In the genomic region with DNA sequence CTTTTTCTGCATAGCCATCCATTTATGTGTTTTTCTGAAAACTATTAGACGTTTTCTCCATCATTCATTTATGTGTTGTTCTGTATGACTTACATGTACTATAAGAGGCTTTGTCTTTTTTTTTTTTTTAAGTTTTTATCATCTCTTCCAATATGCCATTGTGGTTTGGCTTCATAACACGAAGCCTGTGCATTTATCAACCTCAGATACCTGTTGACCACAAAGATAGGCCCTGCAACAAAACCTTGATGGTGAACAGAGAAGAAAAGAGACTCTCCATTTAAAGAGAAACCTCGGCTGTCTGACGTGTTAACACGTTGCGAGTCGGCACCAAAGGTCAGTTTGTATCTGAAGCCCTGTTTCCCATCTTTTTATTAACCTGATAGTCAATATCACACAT, we compare ENCODE assay signal across 13 mouse cellular contexts. TPM values are rescaled to one million over a fixed set of nuclear protein-coding genes. Genes with fewer than 3 reads are reported as not detected.
DNase-seq lines count a peak whose midpoint lies in the region; ATAC-seq and TF ChIP-seq lines count a peak whose summit lies in the region.
"Had no signal": no experiment of that assay in that cellular context is flagged by ENCODE, and none has a peak within 500 bp of the region (broad histone marks: within the 10 kb centered on the region; RNA-seq: fewer than 3 reads in every experiment).

No protein-coding gene starts in this region.

- H3K9ac ChIP-seq in heart, embryonic 13.5 days: no peak overlapping the region
- no peak overlapping the region for H3K9ac ChIP-seq in heart, adult 2 months (ENCODE audit: low read depth, low read length)
- H3K9ac ChIP-seq in liver, postnatal 0 days (replicated peaks): no peak overlapping the region
- no peak overlapping the region for H3K9ac ChIP-seq in liver, embryonic 12.5 days
- peak overlapping the region; percentile 59 for H3K9ac ChIP-seq in MEL (ENCODE audit: control insufficient read depth, low read depth, low read length, poor library complexity, severe bottlenecking)

- TF ChIP-seq POLR2A in heart, adult 2 months (IDR thresholded peaks at IDR 0.05; ENCODE audit: insufficient read depth, low read depth, low read length): no peak
- TF ChIP-seq POLR2A in MEL (IDR thresholded peaks at IDR 0.05; ENCODE audit: control insufficient read depth in 1 of 2, insufficient read depth in 1 of 2, low read depth in 1 of 2, low read length in 2 of 2, poor library complexity in 1 of 2): peak in 1 of 2 experiments; percentile 43; a peak in 1 of 4 replicates

- ATAC-seq in heart, embryonic 13.5 days (ENCODE audit: extremely low read depth, insufficient number of reproducible peaks, low FRiP score, low TSS enrichment): no peak
- no peak for ATAC-seq in liver, postnatal 0 days
- ATAC-seq in liver, embryonic 12.5 days: no peak
- peak; percentile 40 for ATAC-seq in megakaryocyte-erythroid progenitor cell, adult 5-6 weeks (replicated peaks; ENCODE audit: low FRiP score, low TSS enrichment, poor library complexity, severe bottlenecking)

- no peak for TF ChIP-seq CTCF in heart, adult 2 months (IDR thresholded peaks at IDR 0.05)
- no peak for TF ChIP-seq CTCF in liver, postnatal 0 days (IDR thresholded peaks at IDR 0.05; ENCODE audit: low read depth)
- TF ChIP-seq CTCF in MEL (IDR thresholded peaks at IDR 0.05 in 2 of 3, conservative IDR thresholded peaks at IDR 0.05 in 1 of 3; ENCODE audit: control insufficient read depth in 1 of 3, insufficient read depth in 1 of 3, low read depth in 2 of 3, low read length in 3 of 3, poor library complexity in 1 of 3, severe bottlenecking in 1 of 3): no peak

- TF ChIP-seq EP300 in heart, adult 2 months (IDR thresholded peaks at IDR 0.05; ENCODE audit: insufficient read depth, low read depth, low read length): no peak
- peak; percentile 38; the same call in 1 of the 2 replicates for TF ChIP-seq EP300 in liver, postnatal 0 days (IDR thresholded peaks at IDR 0.05; ENCODE audit: low read depth)
- no peak for TF ChIP-seq EP300 in MEL (IDR thresholded peaks at IDR 0.05; ENCODE audit: low read depth in 1 of 2, low read length in 2 of 2)

- no peaks in the 10 kb centered on the region for H3K9me3 ChIP-seq in heart, embryonic 13.5 days
- no peaks in the 10 kb centered on the region for H3K9me3 ChIP-seq in liver, postnatal 0 days (ENCODE audit: low read length)
- H3K9me3 ChIP-seq in liver, embryonic 12.5 days (replicated peaks): no peaks in the 10 kb centered on the region
- H3K9me3 ChIP-seq in MEL (replicated peaks; ENCODE audit: insufficient read depth, low read length): no peaks in the 10 kb centered on the region

- WGBS in heart, embryonic 13.5 days: 59% methylated on average over 7 of the region's 7 CpGs
- 79% methylated on average over 7 of the region's 7 CpGs for WGBS in heart, adult 2 months
- 44% methylated on average over 7 of the region's 7 CpGs for WGBS in liver, postnatal 0 days (ENCODE audit: insufficient replicate concordance)
- WGBS in liver, embryonic 12.5 days (ENCODE audit: insufficient replicate concordance): 38% methylated on average over 7 of the region's 7 CpGs

- TF ChIP-seq RAD21 in MEL (IDR thresholded peaks at IDR 0.05; ENCODE audit: low read depth, low read length): no peak

- no peaks in the 10 kb centered on the region for H3K27me3 ChIP-seq in heart, embryonic 13.5 days (replicated peaks)
- no peaks in the 10 kb centered on the region for H3K27me3 ChIP-seq in heart, adult 2 months (ENCODE audit: control insufficient read depth, insufficient read depth, low read length)
- peaks cover 23% of the 10 kb centered on the region for H3K27me3 ChIP-seq in liver, postnatal 0 days (ENCODE audit: insufficient read depth, low read length)
- peaks cover 35% of the 10 kb centered on the region for H3K27me3 ChIP-seq in liver, embryonic 12.5 days (replicated peaks)
- no peaks in the 10 kb centered on the region for H3K27me3 ChIP-seq in MEL (ENCODE audit: control insufficient read depth in 1 of 2, insufficient read depth in 2 of 2, low read length in 2 of 2)

- H3K4me3 ChIP-seq in heart, embryonic 13.5 days: no peak overlapping the region
- H3K4me3 ChIP-seq in heart, adult 2 months: no peak overlapping the region
- H3K4me3 ChIP-seq in liver, postnatal 0 days (ENCODE audit: low read depth, low read length): no peak overlapping the region
- no peak overlapping the region for H3K4me3 ChIP-seq in liver, embryonic 12.5 days
- peak overlapping the region; percentile 49 to 77 for H3K4me3 ChIP-seq in MEL (ENCODE audit: control insufficient read depth in 1 of 2, insufficient read depth in 1 of 2, low read depth in 2 of 2, low read length in 2 of 2)

- H3K79me2 ChIP-seq in heart, adult 2 months (replicated peaks; ENCODE audit: control insufficient read depth, insufficient read depth, low read length): no peaks in the 10 kb centered on the region
- H3K79me2 ChIP-seq in MEL (ENCODE audit: control insufficient read depth, insufficient read depth, low read length, poor library complexity): peaks cover 74% of the 10 kb centered on the region

- H3K27ac ChIP-seq in heart, embryonic 13.5 days (replicated peaks): no peak overlapping the region
- no peak overlapping the region for H3K27ac ChIP-seq in heart, adult 2 months
- H3K27ac ChIP-seq in liver, postnatal 0 days (ENCODE audit: low read depth): no peak overlapping the region
- no peak overlapping the region for H3K27ac ChIP-seq in liver, embryonic 12.5 days
- H3K27ac ChIP-seq in MEL (ENCODE audit: control insufficient read depth, low read depth, low read length): peak overlapping the region; percentile 17; the same call in 1 of the 2 replicates

- intact Hi-C loops in heart, adult 2 months (cut with DNase I): no loop called here

- peaks cover 42% of the 10 kb centered on the region for H3K4me1 ChIP-seq in heart, embryonic 13.5 days
- H3K4me1 ChIP-seq in heart, adult 2 months (ENCODE audit: control insufficient read depth, insufficient read depth, low read length): peaks cover 5% of the 10 kb centered on the region
- H3K4me1 ChIP-seq in liver, postnatal 0 days (ENCODE audit: insufficient read depth): peaks cover 6% of the 10 kb centered on the region
- H3K4me1 ChIP-seq in liver, embryonic 12.5 days: peaks cover 21% of the 10 kb centered on the region
- H3K4me1 ChIP-seq in MEL (ENCODE audit: control insufficient read depth in 1 of 2, insufficient read depth in 2 of 2, low read length in 2 of 2): peaks cover 14 to 20% of the 10 kb centered on the region in 2 experiments

- H3K4me2 ChIP-seq in heart, embryonic 13.5 days: peak overlapping the region; percentile 37
- H3K4me2 ChIP-seq in liver, postnatal 0 days (ENCODE audit: low read depth, low read length): no peak overlapping the region
- no peak overlapping the region for H3K4me2 ChIP-seq in liver, embryonic 12.5 days

- no peaks in the 10 kb centered on the region for H3K36me3 ChIP-seq in heart, embryonic 13.5 days
- H3K36me3 ChIP-seq in heart, adult 2 months (ENCODE audit: control insufficient read depth, insufficient read depth, low read length): peaks cover 2% of the 10 kb centered on the region; the same call in 1 of the 2 replicates
- H3K36me3 ChIP-seq in liver, postnatal 0 days (replicated peaks; ENCODE audit: insufficient read depth, low read length): no peaks in the 10 kb centered on the region
- H3K36me3 ChIP-seq in liver, embryonic 12.5 days: no peaks in the 10 kb centered on the region
- H3K36me3 ChIP-seq in MEL (ENCODE audit: control insufficient read depth in 1 of 2, insufficient read depth in 2 of 2, low read length in 2 of 2): peaks cover under 1 to 32% of the 10 kb centered on the region in 2 experiments

- no peak for DNase-seq in heart, adult 2 months
- DNase-seq in liver, postnatal 0 days: no peak
- DNase-seq in MEL (ENCODE audit: low read depth, low spot score): peak; percentile 92
- no peak for DNase-seq in urinary bladder, postnatal 25 days (ENCODE audit: low spot score)
- no peak for DNase-seq in right cerebral cortex, postnatal 10 days (ENCODE audit: low spot score in 2 of 2)
- DNase-seq: adrenal gland, postnatal 36 days; cerebellum, adult 11 months; kidney, adult 2 months; lung, adult 18-20 months; thymus, postnatal 14 days had no signal

TF ChIP-seq in MEL, 35 proteins besides CTCF, POLR2A, EP300 and RAD21:
- TF ChIP-seq GABPA (IDR thresholded peaks at IDR 0.05; ENCODE audit: low read depth, low read length) (no peak), TBP (IDR thresholded peaks at IDR 0.05; ENCODE audit: low read depth, low read length) (peak; percentile 84), TAL1 (IDR thresholded peaks at IDR 0.05; ENCODE audit: low read length) (peak; percentile 85)

RNA-seq across cellular contexts. Expression of gene Bcl2, which starts 3.9 kb away (rescaled TPM):
- 6.7 and 7.2 TPM in 2 replicates for polyA plus RNA-seq in heart, embryonic 13.5 days (2015; fragmentation: Nextera tagmentation; extraction: Ambion mirVana)
- total RNA-seq in heart, adult 2 months (2021): 1 to 10 TPM; 3.5 to 5.0 TPM
- 1.3 and 1.9 TPM in 2 replicates for polyA plus RNA-seq in heart, adult 2 months (2012; rRNA removed)
- polyA plus RNA-seq in liver, postnatal 0 days (2015; fragmentation: Nextera tagmentation; extraction: Ambion mirVana): 0.70 and 0.83 TPM in 2 replicates
- 2.0 and 2.4 TPM in 2 replicates for polyA plus RNA-seq in liver, embryonic 12.5 days (2016; fragmentation: Nextera tagmentation; extraction: Ambion mirVana)
- 26.0 and 30.9 TPM in 2 replicates for total RNA-seq in MEL (2012; rRNA removed)
- 10 to 100 TPM; 38.8 to 87.0 TPM for polyA plus RNA-seq in MEL (2012; ENCODE audit: insufficient read depth in 1 of 2, insufficient read length in 2 of 2, low read depth in 1 of 2, low replicate concordance in 2 of 2, missing spikeins in 1 of 2)
- total RNA-seq in megakaryocyte-erythroid progenitor cell, adult 5-6 weeks (2014; fragmentation: Nextera tagmentation): 4.8 and 15.0 TPM in 2 replicates
- total RNA-seq in megakaryocyte-erythroid progenitor cell, adult 5-6 weeks (2017): 12.1 and 14.5 TPM in 2 replicates

RNA-seq across cellular contexts. Expression of gene Kdsr, which starts 49.3 kb away (rescaled TPM):
- polyA plus RNA-seq in heart, embryonic 13.5 days (2015; fragmentation: Nextera tagmentation; extraction: Ambion mirVana): 8.3 and 9.7 TPM in 2 replicates
- total RNA-seq in heart, adult 2 months (2021): 1 to 10 TPM; 5.9 to 6.2 TPM
- 2.6 and 3.1 TPM in 2 replicates for polyA plus RNA-seq in heart, adult 2 months (2012; rRNA removed)
- polyA plus RNA-seq in liver, postnatal 0 days (2015; fragmentation: Nextera tagmentation; extraction: Ambion mirVana): 7.3 and 8.0 TPM in 2 replicates
- 3.8 and 4.3 TPM in 2 replicates for polyA plus RNA-seq in liver, embryonic 12.5 days (2016; fragmentation: Nextera tagmentation; extraction: Ambion mirVana)
- 15.1 and 15.3 TPM in 2 replicates for total RNA-seq in MEL (2012; rRNA removed)
- 10 to 100 TPM in 1 of 2 experiments, not detected in 1; 20.3 TPM for polyA plus RNA-seq in MEL (2012; ENCODE audit: insufficient read depth in 1 of 2, insufficient read length in 2 of 2, low read depth in 1 of 2, low replicate concordance in 2 of 2, missing spikeins in 1 of 2)
- 9.4 and 10.2 TPM in 2 replicates for total RNA-seq in megakaryocyte-erythroid progenitor cell, adult 5-6 weeks (2014; fragmentation: Nextera tagmentation)
- total RNA-seq in megakaryocyte-erythroid progenitor cell, adult 5-6 weeks (2017): 31.7 and 35.8 TPM in 2 replicates

Comparison
In these comparisons a context has a peak if more than half of its experiments do, and no peak if none do; other contexts are left out.
1. H3K4me3 ChIP-seq: peak in MEL (2 of 2); none in heart, embryonic 13.5 days (single experiment), heart, adult 2 months (single experiment), liver, postnatal 0 days (single experiment) and liver, embryonic 12.5 days (single experiment).